Mouse (Mus musculus) liver, adult 2 months (tissue): ENCODE results near the gene 1110004F10Rik.

Source experiments
- CTCF ChIP-seq: fragments of 200-500 bp; IDR thresholded peaks from 2 replicates; pipeline ENCODE4 v1.5.1; 2011; ENCODE audit warnings: low read depth, low read length, control low read depth
- POLR2A ChIP-seq: fragments of 200-500 bp; IDR thresholded peaks from 2 replicates; pipeline ENCODE4 v1.6.1; 2011; ENCODE audit warnings: low read length, control low read depth; ENCODE audit not compliant: insufficient read depth; ENCODE audit errors: extremely low read depth

DNA sequence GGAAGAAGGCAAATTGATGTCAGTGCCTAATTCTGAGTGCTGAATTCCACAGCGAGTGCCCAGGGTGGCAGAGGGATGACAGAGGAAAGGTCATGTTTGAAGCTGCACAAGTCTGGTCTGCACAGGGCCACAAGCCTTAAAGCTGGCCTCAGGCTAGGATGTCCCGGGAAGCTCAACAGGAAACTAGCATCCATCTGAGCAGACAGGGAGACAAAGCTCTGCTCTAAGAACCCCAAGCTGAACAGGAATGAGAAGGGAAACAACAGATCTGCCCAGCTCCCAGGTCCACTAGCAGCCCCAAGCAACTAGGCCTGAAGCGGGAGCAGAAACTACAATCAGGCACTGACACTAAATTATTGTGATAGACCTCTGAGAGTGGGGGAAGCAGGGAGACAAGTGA is 9.2 kb upstream of the 1110004F10Rik start:
- TF ChIP-seq CTCF = no peak
- TF ChIP-seq POLR2A = no peak
